Comparison of ENCODE assay signal across 12 mouse cellular contexts in genomic region chr12:33315804-33316203, GRCm38 (mm10).
A peak's percentile ranks its signal among the peaks of the same experiment; 100 is the strongest.
DNase-seq lines count a peak whose midpoint lies in the region; ATAC-seq lines count a peak whose summit lies in the region.
"Had no signal": no experiment of that assay in that cellular context is flagged by ENCODE, and none has a peak within 500 bp of the region (broad histone marks: within the 10 kb centered on the region; RNA-seq: fewer than 3 reads in every experiment).

No protein-coding gene starts in this region.

- H3K27me3 ChIP-seq in liver, embryonic 15.5 days: no peaks in the 10 kb centered on the region
- H3K27me3 ChIP-seq: forebrain, embryonic 15.5 days had no signal

- H3K9me3 ChIP-seq in liver, embryonic 15.5 days (replicated peaks): no peaks in the 10 kb centered on the region
- H3K9me3 ChIP-seq: forebrain, embryonic 15.5 days had no signal

- H3K9ac ChIP-seq in liver, embryonic 15.5 days: peak overlapping the region; percentile 66
- H3K9ac ChIP-seq: forebrain, embryonic 15.5 days had no signal

- 8% methylated on average over 5 of the region's 5 CpGs for WGBS in liver, embryonic 15.5 days (ENCODE audit: insufficient replicate concordance)

- H3K27ac ChIP-seq in liver, embryonic 15.5 days (replicated peaks): peak overlapping the region; percentile 90
- H3K27ac ChIP-seq: forebrain, embryonic 15.5 days had no signal

- H3K36me3 ChIP-seq in liver, embryonic 15.5 days (replicated peaks): peaks cover 8% of the 10 kb centered on the region; the same call in 1 of the 2 replicates
- H3K36me3 ChIP-seq: forebrain, embryonic 15.5 days had no signal

- peak overlapping the region; percentile 61 for H3K4me3 ChIP-seq in liver, embryonic 15.5 days (replicated peaks)
- H3K4me3 ChIP-seq: forebrain, embryonic 15.5 days had no signal

- peaks cover 83% of the 10 kb centered on the region for H3K4me1 ChIP-seq in liver, embryonic 15.5 days (replicated peaks)

- H3K4me2 ChIP-seq in liver, embryonic 15.5 days: peak overlapping the region; percentile 77
- H3K4me2 ChIP-seq: forebrain, embryonic 15.5 days had no signal

- ATAC-seq in granulocyte monocyte progenitor cell, adult 5-6 weeks (replicated peaks; ENCODE audit: poor library complexity, severe bottlenecking): 0 out of 2 replicates have a peak, but pooled peaks have one; percentile 10
- peak; percentile 35; the same call in 1 of the 2 replicates for ATAC-seq in liver, embryonic 15.5 days (ENCODE audit: insufficient read depth)
- ATAC-seq: forebrain, embryonic 15.5 days; hindbrain, embryonic 16.5 days had no signal

- peak; percentile 30 to 38 for DNase-seq in spleen, postnatal 36 days (ENCODE audit: low spot score in 2 of 2)
- no peak for DNase-seq in spleen, adult 18-20 months
- DNase-seq in thymus, postnatal 36 days: peak; percentile 47 to 51
- DNase-seq in adrenal gland, postnatal 4 days (ENCODE audit: low spot score in 2 of 2): no peak
- no peak for DNase-seq in gastrocnemius, adult 18-20 months (ENCODE audit: low spot score)
- no peak for DNase-seq in urinary bladder, postnatal 4 days (ENCODE audit: low spot score in 2 of 2)
- DNase-seq: cerebellum, adult 9-11 months; right cerebral cortex, adult 18-20 months had no signal

Comparison
In these comparisons a context has a peak if more than half of its experiments do, and no peak if none do; other contexts are left out.
1. DNase-seq: peak in spleen, postnatal 36 days (2 of 2) and thymus, postnatal 36 days (2 of 2); none in spleen, adult 18-20 months (0 of 2), adrenal gland, postnatal 4 days (0 of 2), gastrocnemius, adult 18-20 months (single experiment) and urinary bladder, postnatal 4 days (0 of 2).